Mouse (Mus musculus): Measurements from ENCODE around the gene Foxq1.

The Foxq1 gene

DNA sequence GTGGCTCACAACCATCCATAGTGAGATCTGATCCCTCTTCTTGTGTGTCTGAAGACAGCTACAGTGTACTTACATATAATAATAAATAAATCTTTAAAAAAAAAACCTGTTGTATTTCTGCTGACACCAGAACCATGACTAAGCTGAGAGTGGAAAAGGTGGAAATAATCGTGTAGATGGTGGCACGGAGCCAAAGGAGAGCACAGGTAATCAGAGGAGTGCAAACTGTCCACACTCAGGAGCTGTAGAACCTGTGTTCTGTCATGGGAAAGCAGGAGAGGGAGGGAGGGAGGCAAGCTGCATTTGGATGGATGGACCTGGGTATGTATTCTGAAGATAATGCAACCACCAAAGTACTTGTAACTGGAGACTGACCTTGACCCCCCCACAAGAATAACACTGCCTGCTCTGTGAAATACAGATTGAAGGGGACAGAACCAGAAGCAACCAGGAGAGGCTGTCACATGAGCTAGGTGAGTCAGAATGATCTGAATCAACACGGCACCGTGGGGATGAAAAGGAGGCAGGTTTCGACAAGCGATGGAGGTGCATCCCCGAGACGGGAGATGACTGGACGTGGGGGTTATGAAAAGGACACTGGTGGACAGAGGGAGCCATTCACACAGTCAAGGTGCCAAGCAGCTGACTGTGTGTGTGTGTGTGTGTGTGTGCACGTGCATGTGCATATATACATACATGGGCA lies 17.0 kb downstream of the Foxq1 start:
- no peak for DNase-seq

DNA sequence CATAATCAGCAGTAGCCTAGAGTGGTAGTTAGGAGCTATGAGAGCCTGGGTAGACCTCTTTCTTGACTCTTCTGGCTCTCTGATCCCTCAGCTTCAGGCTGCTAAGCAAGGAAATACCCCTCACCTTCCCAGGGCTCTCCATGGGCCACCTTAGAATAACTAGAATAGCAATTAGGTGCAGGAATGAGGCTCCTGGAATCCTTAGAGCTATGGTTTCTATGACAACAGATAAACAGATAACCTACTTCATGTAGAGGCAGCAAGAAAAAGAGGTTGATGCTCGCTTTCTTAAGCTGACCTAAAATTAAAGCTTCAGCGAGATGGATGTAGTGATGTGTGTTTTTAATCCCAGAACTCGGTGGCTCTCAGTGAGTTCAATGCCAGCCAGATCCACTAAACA lies 18.7 kb downstream of the Foxq1 start:
- DNase-seq = no peak

DNA sequence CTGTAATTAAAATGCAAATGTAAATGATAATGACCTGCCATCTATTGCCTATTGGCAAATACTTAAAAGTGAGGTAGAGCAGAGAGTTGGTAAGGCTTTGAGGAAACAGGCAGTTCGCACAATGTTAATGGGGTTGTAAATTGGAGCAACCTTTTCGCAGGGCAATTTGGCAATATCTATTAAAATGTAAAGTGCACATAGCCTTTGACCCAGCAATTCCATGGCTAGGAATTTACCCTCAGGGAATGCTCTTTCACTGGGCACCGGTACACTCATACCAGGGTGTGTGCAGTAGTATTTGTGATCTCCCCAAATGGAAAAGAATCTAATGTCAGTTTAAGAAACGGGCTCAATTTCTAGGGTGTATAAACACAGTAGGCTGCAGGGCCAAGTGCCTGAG lies 20.8 kb downstream of the Foxq1 start:
- DNase-seq = no peak

DNA sequence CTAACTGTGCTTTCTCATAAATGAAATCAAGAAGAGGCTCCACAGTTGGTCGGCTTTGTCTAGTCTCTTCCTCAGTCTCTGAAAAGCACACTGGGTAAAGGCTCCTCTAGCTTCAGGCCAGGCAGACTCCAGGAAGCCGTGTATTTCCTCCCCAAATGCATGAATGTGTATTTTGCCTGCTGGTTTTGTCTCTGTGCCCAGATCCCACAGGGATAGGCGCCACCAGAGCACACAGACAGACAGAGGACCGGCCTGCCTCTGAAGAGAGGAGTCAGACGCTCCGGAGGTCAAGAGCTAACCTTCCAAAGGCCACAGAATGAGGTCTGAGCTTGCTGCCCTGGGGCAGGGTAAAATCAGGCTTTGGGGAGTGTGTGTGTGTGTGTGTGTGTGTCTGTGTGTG lies 21.6 kb downstream of the Foxq1 start:
- no peak for DNase-seq

DNA sequence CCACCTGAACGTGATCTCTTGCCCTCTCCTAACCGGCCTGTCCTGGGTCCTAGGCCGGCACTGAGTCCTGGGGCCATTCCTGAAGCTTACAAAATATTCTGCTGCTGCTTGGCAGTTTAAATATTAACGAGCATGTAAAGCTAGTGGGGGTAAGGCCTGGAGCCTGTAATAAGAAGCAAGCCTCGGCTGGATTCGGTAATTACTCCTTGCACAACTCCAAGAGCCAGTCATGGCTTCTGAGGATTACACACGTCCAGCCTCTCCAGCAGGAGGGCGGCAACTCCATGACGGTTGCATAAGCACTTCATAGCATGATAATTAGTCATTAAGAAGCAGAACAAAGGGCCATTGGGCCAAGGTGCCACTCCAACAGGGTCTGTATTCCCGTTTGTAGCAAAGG lies 22.5 kb downstream of the Foxq1 start:
- no peak for DNase-seq

DNA sequence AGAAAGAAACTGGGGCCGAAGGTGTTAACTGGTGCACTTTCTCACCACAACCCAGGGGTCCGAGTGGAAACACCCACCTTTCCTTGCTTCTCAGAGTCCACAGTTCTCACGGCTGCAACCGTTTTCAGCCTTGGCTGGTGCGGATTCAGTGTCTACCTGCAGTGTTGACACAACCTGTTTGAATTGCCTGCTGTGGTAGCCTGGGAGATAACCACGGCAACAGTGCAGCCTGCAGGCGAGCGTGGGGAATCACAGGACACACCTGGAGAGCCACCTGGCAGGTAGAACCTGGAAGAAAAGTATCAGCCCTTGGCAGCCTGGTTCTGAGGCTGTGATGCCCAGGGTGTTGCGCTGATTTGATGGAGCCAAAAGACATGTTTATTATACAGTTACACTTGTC lies 23.9 kb downstream of the Foxq1 start:
- no peak for DNase-seq

DNA sequence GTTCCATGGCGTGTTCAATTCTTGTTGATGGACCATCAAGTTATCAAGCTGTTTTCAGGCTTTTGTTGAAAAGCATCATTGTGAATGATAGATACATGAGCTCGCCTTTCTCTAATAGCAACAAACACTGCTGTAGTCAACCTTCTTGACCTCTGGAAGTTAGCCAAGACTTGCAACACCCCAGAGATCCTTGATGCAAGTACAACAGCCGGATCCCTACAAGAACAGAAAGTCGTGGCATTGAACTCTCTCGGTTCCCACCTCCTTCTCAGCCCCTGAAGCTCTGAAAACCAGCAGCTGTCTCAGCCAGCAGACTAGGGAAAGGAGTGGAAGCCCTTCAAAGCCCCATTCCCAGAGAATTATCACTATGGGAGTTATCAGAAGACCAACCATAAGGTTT lies 31.4 kb downstream of the Foxq1 start:
- DNase-seq = no peak

DNA sequence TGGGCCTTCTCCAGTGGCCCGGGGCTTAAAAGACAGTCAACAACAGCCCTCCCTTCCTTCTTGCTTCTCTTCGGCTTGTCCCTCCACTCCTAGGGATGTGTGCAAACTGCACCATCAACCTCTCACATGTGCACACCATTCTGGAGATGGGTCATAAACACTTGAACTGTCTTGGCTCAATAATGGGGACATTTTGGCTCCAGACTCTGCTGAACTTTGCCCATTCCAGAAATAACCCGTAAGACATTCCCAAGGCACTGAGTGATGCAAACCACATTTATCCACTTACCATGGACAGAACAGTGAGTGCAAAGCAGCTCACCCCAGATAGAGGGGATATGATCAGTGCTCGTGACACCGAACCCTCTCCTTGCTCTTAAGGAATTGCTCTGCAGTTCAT lies 43.6 kb downstream of the Foxq1 start:
- no peak for DNase-seq

DNA sequence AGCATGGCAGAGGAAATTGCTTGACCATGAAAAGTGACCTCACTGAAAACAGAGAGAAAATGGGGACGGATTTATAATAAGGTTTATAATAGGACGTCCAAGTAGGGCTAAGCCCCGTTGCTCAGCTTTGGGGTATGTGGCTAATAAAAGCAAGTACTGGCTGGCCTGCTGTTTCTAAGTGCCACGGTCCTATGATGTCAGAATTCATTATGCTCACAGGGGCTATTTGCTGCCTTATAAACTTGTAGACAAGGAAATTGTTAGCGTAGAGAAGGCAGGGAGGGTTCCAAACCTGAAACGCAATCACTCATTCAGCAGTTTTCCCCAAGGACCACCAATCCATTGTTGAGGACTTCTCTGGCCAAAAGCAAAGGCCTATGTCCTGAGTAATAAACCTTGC lies 48.0 kb downstream of the Foxq1 start:
- DNase-seq = no peak

All from embryo, embryonic 11 days (tissue).